Mouse (Mus musculus) ovary, postnatal 14 days (tissue): ENCODE measurements at regions not wholly inside any gene's neighbourhood (a gene's known extent, or its start where the extent isn't known, plus 50 kb on each side); places are given as distances from the start of the nearest gene placed in this dataset.
"Not testable (repeated sequence)": the region's sequence is repeated elsewhere in the genome, so short reads cannot be mapped to it uniquely, and the experiment has no call there.

Experiments used
- DNase-seq: peaks from one replicate; pipeline ENCODE4 v3.0.0; 2022; ENCODE audit warnings: low spot score

- no peak for DNase-seq
Measured at GRCm38 (mm10) chr2:107117564-107117963, 58.1 kb upstream of the Fshb start.

- DNase-seq = no peak
Measured at GRCm38 (mm10) chr2:107118711-107119474, 59.4 kb upstream of the Fshb start.

GRCm38 (mm10) chr2:107119697-107120096, 60.2 kb upstream of the Fshb start:
- DNase-seq = no peak

- no peak for DNase-seq
Measured at GRCm38 (mm10) chr2:107133186-107133585, 73.7 kb upstream of the Fshb start.

- DNase-seq = no peak
Measured at GRCm38 (mm10) chr2:107149317-107149716, 89.9 kb upstream of the Fshb start.

GRCm38 (mm10) chr2:107149851-107150250, 90.4 kb upstream of the Fshb start:
- no peak for DNase-seq

- no peak for DNase-seq
Measured at GRCm38 (mm10) chr2:107150373-107150772, 90.9 kb upstream of the Fshb start.

- DNase-seq = no peak
Measured at GRCm38 (mm10) chr2:107151878-107152277, 92.4 kb upstream of the Fshb start.

- DNase-seq = not testable (repeated sequence)
Measured at GRCm38 (mm10) chr2:107158836-107159402, 99.5 kb upstream of the Fshb start.

GRCm38 (mm10) chr2:107175721-107176120, 114.7 kb upstream of the Kcna4 start:
- peak; percentile 6 for DNase-seq

GRCm38 (mm10) chr2:107183066-107183465, 107.4 kb upstream of the Kcna4 start:
- DNase-seq = no peak

- no peak for DNase-seq
Measured at GRCm38 (mm10) chr2:107184864-107185263, 105.6 kb upstream of the Kcna4 start.

- no peak for DNase-seq
Measured at GRCm38 (mm10) chr2:107201856-107202473, 88.5 kb upstream of the Kcna4 start.

GRCm38 (mm10) chr2:107202474-107202858, 88.0 kb upstream of the Kcna4 start:
- no peak for DNase-seq

- DNase-seq = no peak
Measured at GRCm38 (mm10) chr2:107221544-107221943, 68.9 kb upstream of the Kcna4 start.

GRCm38 (mm10) chr2:107224679-107225078, 65.8 kb upstream of the Kcna4 start:
- no peak for DNase-seq

GRCm38 (mm10) chr2:107227486-107227885, 63.0 kb upstream of the Kcna4 start:
- DNase-seq = no peak

- no peak for DNase-seq
Measured at GRCm38 (mm10) chr2:107228287-107228686, 62.2 kb upstream of the Kcna4 start.

GRCm38 (mm10) chr2:107231680-107232079, 58.8 kb upstream of the Kcna4 start:
- DNase-seq = no peak

GRCm38 (mm10) chr2:107232885-107233284, 57.6 kb upstream of the Kcna4 start:
- DNase-seq = no peak
